In genomic region chr6:116374618-116375017, GRCm38 (mm10) we compare ENCODE assay signal across 13 mouse cellular contexts.
"Had no signal": no experiment of that assay in that cellular context is flagged by ENCODE, and none has a peak within 500 bp of the region (broad histone marks: within the 10 kb centered on the region; RNA-seq: fewer than 3 reads in every experiment).

No protein-coding gene starts in this region.

- H3K27me3 ChIP-seq: megakaryocyte, embryonic 14.5 days; midbrain, embryonic 13.5 days; neural tube, embryonic 12.5 days; stomach, embryonic 15.5 days had no signal

- H3K36me3 ChIP-seq: midbrain, embryonic 13.5 days; stomach, embryonic 15.5 days had no signal

- H3K4me2 ChIP-seq: lung, embryonic 14.5 days; midbrain, embryonic 11.5 days; midbrain, embryonic 13.5 days; neural tube, embryonic 12.5 days; stomach, embryonic 15.5 days had no signal

- H3K4me3 ChIP-seq: megakaryocyte, embryonic 14.5 days; midbrain, embryonic 13.5 days; neural tube, embryonic 12.5 days; stomach, embryonic 15.5 days had no signal

- DNase-seq: lung, adult 18-20 months; lung, postnatal 10 days; lung, postnatal 4 days; right cerebral cortex, postnatal 14 days; thymus, adult 2 months; thymus, postnatal 25 days; thymus, postnatal 4 days had no signal
